Mouse (Mus musculus) myocyte (in vitro differentiated cells): ENCODE results near the gene Tbx4. TPM values are rescaled to one million over a fixed set of nuclear protein-coding genes. Genes with fewer than 3 reads are reported as not detected.

Experiments
- H3K27me3 ChIP-seq: one replicate; pipeline ENCODE4 v1.6.1; 2011; ENCODE audit not compliant: control insufficient read depth, insufficient read depth, insufficient read length
- H3K36me3 ChIP-seq: one replicate; pipeline ENCODE4 v1.6.1; 2011; ENCODE audit not compliant: control insufficient read depth, insufficient read depth
- H3K4me2 ChIP-seq: one replicate; pipeline ENCODE4 v1.6.1; 2011; ENCODE audit warnings: low read depth, control low read depth
- H3K4me3 ChIP-seq: one replicate; pipeline ENCODE4 v1.5.1; 2011; ENCODE audit warnings: mild to moderate bottlenecking, control low read depth, moderate library complexity
- H3K79me2 ChIP-seq: one replicate; pipeline ENCODE4 v1.6.1; 2011; ENCODE audit not compliant: control insufficient read depth, insufficient read depth
- H3ac ChIP-seq: one replicate; pipeline ENCODE4 v1.6.1; 2011; ENCODE audit not compliant: control insufficient read depth, insufficient read length
- CEBPB ChIP-seq: IDR thresholded peaks from 2 replicates; pipeline ENCODE4 v1.6.1; 2011; ENCODE audit warnings: mild to moderate bottlenecking, moderate library complexity; ENCODE audit not compliant: poor library complexity, insufficient read depth, severe bottlenecking
- E2F4 ChIP-seq: IDR thresholded peaks from one replicate; pipeline ENCODE4 v1.6.1; 2011; ENCODE audit warnings: mild to moderate bottlenecking, control low read depth, moderate library complexity; ENCODE audit not compliant: insufficient read depth
- MAX ChIP-seq: IDR thresholded peaks from one replicate; pipeline ENCODE4 v1.6.1; 2011; ENCODE audit warnings: low read depth, mild to moderate bottlenecking, control low read depth
- MYOD1 ChIP-seq, 3 experiments: IDR thresholded peaks; one replicate each; pipeline ENCODE4 v1.6.1; 2011; ENCODE audit warnings: control low read depth in 2 of 3, low read depth in 2 of 3, mild to moderate bottlenecking in 2 of 3, moderate library complexity in 1 of 3; ENCODE audit not compliant: insufficient read length in 2 of 3, control insufficient read depth in 1 of 3
- MYOG ChIP-seq, 3 experiments: IDR thresholded peaks; one replicate each; pipeline ENCODE4 v1.6.1; 2011; ENCODE audit warnings: control low read depth in 2 of 3, low read depth in 2 of 3, mild to moderate bottlenecking in 2 of 3; ENCODE audit not compliant: insufficient read length in 2 of 3, control insufficient read depth in 1 of 3, insufficient read depth in 1 of 3
- POLR2A ChIP-seq: IDR thresholded peaks from one replicate; pipeline ENCODE4 v1.6.1; 2011; ENCODE audit warnings: low read depth, mild to moderate bottlenecking, control low read depth, moderate library complexity; ENCODE audit not compliant: insufficient read length
- POLR2AphosphoS2 ChIP-seq: IDR thresholded peaks from one replicate; pipeline ENCODE4 v1.6.1; 2011; ENCODE audit warnings: low read depth, control low read depth; ENCODE audit not compliant: insufficient read length
- REST ChIP-seq: IDR thresholded peaks from one replicate; pipeline ENCODE4 v1.6.1; 2011; ENCODE audit warnings: mild to moderate bottlenecking, control low read depth, moderate library complexity; ENCODE audit not compliant: insufficient read depth, insufficient read length
- SRF ChIP-seq: IDR thresholded peaks from one replicate; pipeline ENCODE4 v1.6.1; 2011; ENCODE audit warnings: low read depth; ENCODE audit not compliant: control insufficient read depth, insufficient read length
- TCF12 ChIP-seq: IDR thresholded peaks from one replicate; pipeline ENCODE4 v1.6.1; 2011; ENCODE audit warnings: mild to moderate bottlenecking, control low read depth; ENCODE audit not compliant: poor library complexity, insufficient read depth, severe bottlenecking
- TCF3 ChIP-seq: IDR thresholded peaks from one replicate; pipeline ENCODE4 v1.6.1; 2011; ENCODE audit warnings: low read depth, control low read depth; ENCODE audit not compliant: insufficient read length
- USF1 ChIP-seq: IDR thresholded peaks from one replicate; pipeline ENCODE4 v1.6.1; 2011; ENCODE audit warnings: low read depth, mild to moderate bottlenecking, control low read depth, moderate library complexity
- polyA plus RNA-seq: library from polyadenylated mRNA; unstranded; fragments of >200 nt; fragmentation: generic; extraction: Trizol; gene quantifications from one replicate; pipeline ENCODE4 v1.2.1, GENCODE M21; 2012; ENCODE audit warnings: missing spikeins

The Tbx4 gene
- polyA plus RNA-seq, 1 experiment = 0.29 TPM

DNA sequence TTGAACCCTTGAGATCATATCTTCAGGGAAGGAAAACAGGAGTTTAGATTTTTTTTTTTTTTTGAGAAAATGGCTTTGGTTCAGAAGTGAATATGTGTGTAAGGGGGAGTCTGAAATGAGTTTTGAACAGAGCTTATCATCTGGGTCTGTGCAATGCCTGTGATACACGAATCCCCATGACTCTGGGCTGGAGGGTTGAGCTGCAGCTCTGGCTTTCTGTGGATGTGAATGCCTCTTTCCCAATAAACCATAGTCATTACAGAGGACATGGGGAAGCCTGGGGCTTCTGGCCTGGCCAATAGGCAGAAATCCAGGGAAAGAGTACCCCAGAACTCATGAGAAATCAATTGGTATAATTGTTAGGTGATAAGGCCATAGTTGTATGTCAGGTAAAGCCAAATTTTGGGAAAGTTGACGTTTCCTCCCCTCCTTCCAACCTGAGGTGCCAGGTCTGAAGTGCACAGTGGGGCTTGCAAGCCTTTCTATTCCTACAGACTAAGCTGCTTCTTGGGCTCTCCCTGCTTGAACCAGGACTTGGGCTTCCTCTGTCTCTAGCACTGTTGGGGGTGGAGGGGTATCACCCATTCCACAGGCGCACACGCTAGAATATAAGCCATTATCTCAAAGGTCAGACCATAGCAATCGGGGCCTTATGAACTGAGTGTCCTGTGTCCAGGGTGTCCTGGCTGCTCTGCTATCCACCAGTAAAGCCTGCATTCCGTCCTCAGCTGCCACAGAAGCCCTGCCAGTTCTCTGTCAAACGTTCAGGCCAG is 46.8 kb upstream of the Tbx4 start:
- Histone ChIP-seq H3ac (no peak overlapping the region), H3K4me3 (no peak overlapping the region), H3K27me3 (no peaks in the 10 kb centered on the region), H3K4me2 (no peak overlapping the region), H3K36me3 (no peaks in the 10 kb centered on the region), H3K79me2 (no peaks in the 10 kb centered on the region)
- no peak for TF ChIP-seq POLR2AphosphoS2

DNA sequence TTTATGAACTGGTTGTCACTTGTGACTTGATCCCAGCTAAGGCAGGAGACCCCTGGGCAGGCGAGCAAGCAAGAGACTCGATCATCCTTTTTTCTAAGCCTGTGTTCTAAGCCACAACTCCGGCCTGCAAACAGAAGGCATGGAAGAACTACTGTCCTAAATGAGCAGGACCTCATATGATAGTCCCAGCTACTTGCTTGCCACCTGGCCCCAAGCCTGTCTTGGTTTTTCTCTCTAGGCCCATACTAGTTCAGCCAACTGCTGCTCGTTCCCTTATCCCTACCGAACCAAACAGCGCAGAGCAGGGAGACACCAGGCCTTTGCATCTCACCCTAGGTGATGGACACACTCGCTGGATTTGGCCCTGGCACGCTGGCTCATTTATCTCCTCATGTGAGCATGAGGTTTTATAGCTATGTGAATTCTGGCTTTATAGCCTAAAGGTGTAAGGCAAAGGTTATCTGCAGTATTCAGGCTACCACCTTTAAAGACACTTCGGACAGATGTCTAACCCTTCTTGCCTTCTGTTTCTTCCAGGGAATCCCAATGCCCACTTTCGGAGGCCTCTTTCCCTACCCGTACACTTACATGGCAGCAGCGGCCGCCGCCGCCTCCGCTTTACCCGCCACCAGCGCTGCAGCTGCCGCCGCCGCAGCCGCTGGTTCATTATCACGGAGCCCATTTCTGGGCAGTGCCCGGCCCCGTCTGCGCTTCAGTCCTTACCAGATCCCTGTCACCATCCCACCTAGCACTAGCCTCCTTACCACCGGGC is 46.0 kb upstream of the Tbx4 start:
- H3K4me3 ChIP-seq = no peak overlapping the region
- TF ChIP-seq TCF3 (no peak), REST (no peak), MYOG (IDR thresholded peaks at IDR 0.05; ENCODE audit: control insufficient read depth in 1 of 3, insufficient read depth in 1 of 3, insufficient read length in 2 of 3, low read depth in 2 of 3) (no peak), POLR2AphosphoS2 (no peak), TCF12 (no peak), USF1 (no peak), SRF (no peak), POLR2A (no peak), MAX (no peak), MYOD1 (IDR thresholded peaks at IDR 0.05; ENCODE audit: control insufficient read depth in 1 of 3, insufficient read length in 2 of 3, low read depth in 2 of 3) (no peak), CEBPB (no peak), E2F4 (no peak)

DNA sequence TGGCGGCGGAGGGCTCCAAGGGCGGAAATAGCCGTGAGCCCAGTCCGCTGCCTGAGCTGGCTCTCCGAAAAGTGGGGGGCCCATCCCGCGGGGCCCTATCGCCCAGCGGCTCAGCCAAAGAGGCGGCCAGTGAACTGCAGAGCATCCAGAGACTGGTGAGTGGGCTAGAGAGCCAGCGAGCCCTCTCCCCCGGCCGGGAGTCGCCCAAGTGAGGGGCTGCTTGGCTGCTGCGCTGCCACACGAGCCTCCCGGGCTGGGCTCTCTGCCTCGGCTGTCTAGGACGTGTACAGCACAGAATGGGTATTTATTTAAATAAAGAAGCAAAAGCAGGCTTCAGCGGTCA is 45.4 kb upstream of the Tbx4 start:
- H3K27me3 ChIP-seq = no peaks in the 10 kb centered on the region

More for the DNA sequence above, 46.0 kb upstream of the Tbx4 start:
- Histone ChIP-seq H3ac (no peak overlapping the region), H3K27me3 (no peaks in the 10 kb centered on the region), H3K4me2 (no peak overlapping the region), H3K79me2 (no peaks in the 10 kb centered on the region), H3K36me3 (no peaks in the 10 kb centered on the region)

DNA sequence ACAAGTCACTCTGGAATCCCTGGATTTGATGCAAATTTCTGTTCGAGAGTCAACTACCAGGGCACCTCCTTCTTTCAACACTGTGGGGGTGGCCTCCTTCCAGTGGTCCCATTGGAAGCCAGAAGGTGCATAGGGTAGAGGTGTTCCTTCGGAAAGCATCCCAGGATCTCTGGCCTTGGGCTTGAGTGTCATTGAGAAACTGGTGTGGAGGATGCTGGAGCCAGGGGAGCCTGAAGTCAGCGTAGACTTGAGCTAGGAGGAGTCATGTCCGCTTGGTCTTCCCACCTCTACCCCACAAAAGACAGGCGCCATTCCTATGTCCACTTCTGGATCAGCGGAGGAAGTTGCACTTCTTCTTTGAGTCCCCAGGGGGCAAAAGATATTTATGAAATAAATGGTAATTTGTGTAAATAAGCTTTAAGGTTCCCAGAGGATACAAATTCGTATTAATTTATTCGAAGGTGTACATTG is 45.0 kb upstream of the Tbx4 start:
- no peaks in the 10 kb centered on the region for H3K79me2 ChIP-seq
- TF ChIP-seq REST (no peak), E2F4 (no peak), TCF3 (no peak), CEBPB (no peak), MAX (no peak), MYOG (IDR thresholded peaks at IDR 0.05; ENCODE audit: control insufficient read depth in 1 of 3, insufficient read depth in 1 of 3, insufficient read length in 2 of 3, low read depth in 2 of 3) (no peak), MYOD1 (IDR thresholded peaks at IDR 0.05; ENCODE audit: control insufficient read depth in 1 of 3, insufficient read length in 2 of 3, low read depth in 2 of 3) (no peak), SRF (no peak), USF1 (no peak), POLR2A (no peak), TCF12 (no peak), POLR2AphosphoS2 (no peak)
- no peaks in the 10 kb centered on the region for H3K36me3 ChIP-seq
- no peak overlapping the region for H3ac ChIP-seq
- H3K4me3 ChIP-seq = no peak overlapping the region
- no peaks in the 10 kb centered on the region for H3K27me3 ChIP-seq
- no peak overlapping the region for H3K4me2 ChIP-seq

More for the DNA sequence above, 45.4 kb upstream of the Tbx4 start:
- H3K36me3 ChIP-seq = no peaks in the 10 kb centered on the region
- H3K79me2 ChIP-seq = no peaks in the 10 kb centered on the region
- no peak for TF ChIP-seq MYOG (IDR thresholded peaks at IDR 0.05; ENCODE audit: control insufficient read depth in 1 of 3, insufficient read depth in 1 of 3, insufficient read length in 2 of 3, low read depth in 2 of 3)
- TF ChIP-seq POLR2A = no peak
- no peak for TF ChIP-seq USF1
- no peak for TF ChIP-seq MAX
- TF ChIP-seq POLR2AphosphoS2 = no peak
- no peak for TF ChIP-seq CEBPB
- TF ChIP-seq REST = no peak
- no peak for TF ChIP-seq SRF
- TF ChIP-seq MYOD1 (IDR thresholded peaks at IDR 0.05; ENCODE audit: control insufficient read depth in 1 of 3, insufficient read length in 2 of 3, low read depth in 2 of 3) = no peak
- TF ChIP-seq TCF12 = no peak
- no peak for TF ChIP-seq E2F4
- no peak for TF ChIP-seq TCF3
- no peak overlapping the region for H3K4me2 ChIP-seq
- no peak overlapping the region for H3ac ChIP-seq
- H3K4me3 ChIP-seq = no peak overlapping the region
